Mouse (Mus musculus) forebrain, embryonic 14.5 days (tissue): ENCODE results near the gene Raf1. TPM values are rescaled to one million over a fixed set of nuclear protein-coding genes. Genes with fewer than 3 reads are reported as not detected.
A peak's percentile ranks its signal among the peaks of the same experiment; 100 is the strongest.
"Not testable (repeated sequence)": the region's sequence is repeated elsewhere in the genome, so short reads cannot be mapped to it uniquely, and the experiment has no call there.

Experiments used
- ATAC-seq: fragments of 200-750 bp; cut with Nextera tagmentation; 2 replicates; pipeline ENCODE4 v1.8.0; 2017; ENCODE audit warnings: mild to moderate bottlenecking, moderate library complexity
- DNase-seq: peaks from one replicate; pipeline ENCODE4 v3.0.0-alpha.2; 2015; ENCODE audit warnings: low spot score
- H3K27ac ChIP-seq: fragments of 300-500 bp; sonication (generic); 2 replicates; pipeline ENCODE4 v1.5.1; 2014; ENCODE audit warnings: low read depth, mild to moderate bottlenecking, control low read depth, low read length, moderate library complexity
- H3K27me3 ChIP-seq: fragments of 300-500 bp; sonication (generic); replicated peaks from 2 replicates; pipeline ENCODE4 v1.6.1; 2014; ENCODE audit warnings: low read length, control low read depth, mixed read lengths; ENCODE audit not compliant: control insufficient read depth, insufficient read depth
- H3K36me3 ChIP-seq: fragments of 300-500 bp; sonication (generic); 2 replicates; pipeline ENCODE4 v1.6.1; 2014; ENCODE audit warnings: low read length, control low read depth; ENCODE audit not compliant: control insufficient read depth, insufficient read depth
- H3K4me1 ChIP-seq: fragments of 300-500 bp; sonication (generic); 2 replicates; pipeline ENCODE4 v1.6.1; 2014; ENCODE audit warnings: antibody characterized with exemption, low read length, control low read depth; ENCODE audit not compliant: control insufficient read depth, insufficient read depth
- H3K4me2 ChIP-seq: fragments of 300-500 bp; sonication (generic); 2 replicates; pipeline ENCODE4 v1.6.1; 2014; ENCODE audit warnings: mild to moderate bottlenecking, control low read depth, low read length
- H3K4me3 ChIP-seq: fragments of 300-500 bp; sonication (generic); 2 replicates; pipeline ENCODE4 v1.5.1; 2014; ENCODE audit warnings: low read depth, low read length, control low read depth
- H3K9ac ChIP-seq: fragments of 300-500 bp; sonication (generic); 2 replicates; pipeline ENCODE4 v1.6.1; 2014; ENCODE audit warnings: mild to moderate bottlenecking, low read length, control low read depth, moderate library complexity
- H3K9me3 ChIP-seq: fragments of 300-500 bp; sonication (generic); replicated peaks from 2 replicates; pipeline ENCODE4 v1.6.1; 2016; ENCODE audit warnings: low read length, control low read depth, mixed read lengths; ENCODE audit not compliant: control insufficient read depth
- WGBS: fragments of 180-500 bp; shearing (Covaris S2); extraction: QIAGEN DNeasy Blood & Tissue Kit; methylation state at CpG from one replicate; pipeline ENCODE4 v1.1.7; 2014; 5-methylcytosine and 5-hydroxymethylcytosine counted together
- polyA plus RNA-seq: library from polyadenylated mRNA; unstranded; fragments of >200 nt; fragmentation: Nextera tagmentation; extraction: Ambion mirVana; gene quantifications from 2 replicates; pipeline ENCODE4 v1.2.1, GENCODE M21; 2014

Gene Raf1
- polyA plus RNA-seq, 1 experiment from 2014 or later, result 150 TPM

DNA sequence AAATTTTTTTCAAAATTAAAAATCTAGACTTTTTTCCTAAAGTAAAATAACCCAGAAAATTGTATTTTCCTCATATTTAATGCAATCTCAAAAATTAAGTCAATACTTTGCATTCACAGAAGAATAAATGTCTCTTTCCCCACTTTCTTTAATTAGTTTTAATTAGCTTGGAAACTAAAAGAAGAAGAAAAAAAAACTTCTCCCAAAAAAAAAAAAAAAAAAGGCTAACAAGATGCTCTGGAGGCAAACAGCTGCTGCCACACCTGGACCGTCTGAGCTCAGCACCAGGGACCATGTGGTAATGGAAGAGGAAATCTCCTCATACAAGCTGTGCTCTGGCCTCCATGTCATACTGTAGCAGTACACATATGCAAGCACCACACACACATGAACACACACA is 33.1 kb downstream of the Raf1 start:
- WGBS, result 48% methylated on average over 1 of the region's 1 CpGs
- DNase-seq (peak; percentile 16), ATAC-seq (no peak)
- Histone ChIP-seq H3K9me3 (no peaks in the 10 kb centered on the region), H3K9ac (no peak overlapping the region), H3K27me3 (no peaks in the 10 kb centered on the region), H3K4me2 (no peak overlapping the region), H3K4me1 (peaks cover under 1% of the 10 kb centered on the region; the same call in 1 of the 2 replicates), H3K4me3 (no peak overlapping the region), H3K36me3 (peaks cover 38% of the 10 kb centered on the region), H3K27ac (no peak overlapping the region)

DNA sequence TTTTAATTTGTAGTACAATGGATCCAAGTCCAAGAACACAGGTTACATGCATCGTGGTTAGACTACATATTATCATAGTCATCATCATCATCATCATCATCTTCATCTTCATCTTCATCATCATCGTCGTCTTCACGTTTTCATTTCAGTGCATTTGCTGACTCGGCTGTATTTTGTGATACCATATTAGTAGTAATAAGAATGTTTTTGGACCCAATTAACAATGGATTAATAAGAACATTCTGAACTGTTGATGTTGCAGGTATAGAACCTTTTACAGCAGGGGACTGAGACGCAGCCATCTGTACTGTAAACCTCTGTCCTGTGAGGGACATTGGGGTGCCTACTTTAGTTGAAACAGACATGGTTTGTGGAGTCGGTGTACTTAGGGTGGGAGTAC is 38.2 kb downstream of the Raf1 start:
- H3K27ac ChIP-seq, DNase-seq, ATAC-seq, H3K4me1 ChIP-seq, H3K9me3 ChIP-seq, H3K9ac ChIP-seq, H3K27me3 ChIP-seq, H3K4me3 ChIP-seq, H3K4me2 ChIP-seq: not testable (repeated sequence)
- 96% methylated on average over 7 of the region's 7 CpGs for WGBS
- H3K36me3 ChIP-seq, result peaks cover 70% of the 10 kb centered on the region

GRCm38 (mm10) chr6:115634015-115634414 is 42.4 kb downstream of the Raf1 start:
- Histone ChIP-seq H3K27ac (no peak overlapping the region), H3K36me3 (peaks cover 83% of the 10 kb centered on the region), H3K4me3 (no peak overlapping the region), H3K9ac (no peak overlapping the region), H3K4me2 (no peak overlapping the region), H3K27me3 (no peaks in the 10 kb centered on the region), H3K4me1 (no peaks in the 10 kb centered on the region), H3K9me3 (no peaks in the 10 kb centered on the region)
- ATAC-seq (no peak), DNase-seq (no peak)
- whole genome bisulfite sequencing, result 98% methylated on average over 2 of the region's 2 CpGs

GRCm38 (mm10) chr6:115631056-115631795 is 45.2 kb downstream of the Raf1 start:
- WGBS, result 93% methylated on average over 3 of the region's 3 CpGs
- no peak for DNase-seq

GRCm38 (mm10) chr6:115626121-115626520 is 50.3 kb downstream of the Raf1 start:
- Histone ChIP-seq H3K36me3 (peaks cover 91% of the 10 kb centered on the region), H3K9me3 (no peaks in the 10 kb centered on the region), H3K4me1 (no peaks in the 10 kb centered on the region), H3K4me3 (no peak overlapping the region), H3K4me2 (no peak overlapping the region), H3K27me3 (no peaks in the 10 kb centered on the region), H3K27ac (no peak overlapping the region), H3K9ac (no peak overlapping the region)
- no peak for ATAC-seq
- no peak for DNase-seq
- WGBS, result 93% methylated on average over 5 of the region's 5 CpGs

More at GRCm38 (mm10) chr6:115631056-115631795, 45.2 kb downstream of the Raf1 start:
- H3K9ac ChIP-seq, result no peak overlapping the region
- no peaks in the 10 kb centered on the region for H3K27me3 ChIP-seq
- H3K4me3 ChIP-seq, result no peak overlapping the region
- H3K4me2 ChIP-seq, result no peak overlapping the region
- no peak overlapping the region for H3K27ac ChIP-seq
- no peaks in the 10 kb centered on the region for H3K4me1 ChIP-seq
- H3K9me3 ChIP-seq, result no peaks in the 10 kb centered on the region
- H3K36me3 ChIP-seq, result peaks cover 87% of the 10 kb centered on the region
- no peak for ATAC-seq

DNA sequence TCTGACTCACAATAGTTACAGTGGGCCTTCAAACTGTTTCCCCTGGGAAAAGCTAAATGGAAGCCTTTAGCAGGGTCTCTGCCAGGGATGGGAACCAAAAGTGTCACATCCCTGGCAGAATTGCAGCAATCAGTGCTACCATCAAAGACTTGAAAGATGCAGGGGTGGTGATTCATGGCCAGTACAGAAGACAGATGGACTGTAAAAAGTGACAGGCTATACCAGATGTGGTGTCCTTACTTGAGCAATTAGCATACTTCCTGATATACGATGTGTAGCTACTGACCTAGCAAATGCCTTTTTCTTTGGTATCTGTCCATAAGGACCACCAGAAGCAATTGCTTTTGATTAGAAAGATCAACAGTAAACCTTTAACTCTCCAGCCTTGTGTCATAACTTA is 55.5 kb downstream of the Raf1 start:
- no peak overlapping the region for H3K27ac ChIP-seq
- peaks cover 100% of the 10 kb centered on the region for H3K36me3 ChIP-seq
- no peak overlapping the region for H3K4me3 ChIP-seq
- no peaks in the 10 kb centered on the region for H3K9me3 ChIP-seq
- 86% methylated on average over 1 of the region's 1 CpGs for WGBS
- H3K4me2 ChIP-seq, result no peak overlapping the region
- ATAC-seq, result no peak
- no peaks in the 10 kb centered on the region for H3K27me3 ChIP-seq
- no peaks in the 10 kb centered on the region for H3K4me1 ChIP-seq
- no peak overlapping the region for H3K9ac ChIP-seq
- DNase-seq, result no peak

DNA sequence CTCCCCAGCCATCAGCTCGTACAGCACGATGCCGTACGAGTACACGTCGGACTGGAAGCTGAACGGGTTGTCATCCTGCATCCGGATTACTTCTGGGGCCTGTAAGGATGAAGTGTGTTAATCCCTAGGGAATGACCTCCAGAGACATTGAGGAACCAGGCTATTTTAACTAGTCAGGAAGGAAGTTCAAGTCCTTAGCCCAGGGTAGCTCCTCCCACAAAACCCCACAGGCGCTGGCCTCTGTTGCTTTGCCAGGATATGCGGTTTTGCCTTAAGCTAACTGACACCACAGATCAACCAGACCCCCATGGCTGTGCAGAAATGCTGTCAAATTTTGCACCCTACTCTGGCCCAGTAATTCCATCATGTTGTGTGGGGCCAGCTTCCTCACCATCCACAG is 56.6 kb downstream of the Raf1 start:
- H3K27ac ChIP-seq, result no peak overlapping the region
- H3K36me3 ChIP-seq, result peaks cover 100% of the 10 kb centered on the region
- DNase-seq (no peak), ATAC-seq (no peak)
- no peaks in the 10 kb centered on the region for H3K27me3 ChIP-seq
- H3K4me3 ChIP-seq, result no peak overlapping the region
- no peaks in the 10 kb centered on the region for H3K9me3 ChIP-seq
- H3K4me2 ChIP-seq, result no peak overlapping the region
- WGBS, result 94% methylated on average over 10 of the region's 10 CpGs
- no peaks in the 10 kb centered on the region for H3K4me1 ChIP-seq
- H3K9ac ChIP-seq, result no peak overlapping the region

- 95% methylated on average over 3 of the region's 3 CpGs for WGBS
Observed at GRCm38 (mm10) chr6:115615983-115616382, 60.5 kb downstream of the Raf1 start.

DNA sequence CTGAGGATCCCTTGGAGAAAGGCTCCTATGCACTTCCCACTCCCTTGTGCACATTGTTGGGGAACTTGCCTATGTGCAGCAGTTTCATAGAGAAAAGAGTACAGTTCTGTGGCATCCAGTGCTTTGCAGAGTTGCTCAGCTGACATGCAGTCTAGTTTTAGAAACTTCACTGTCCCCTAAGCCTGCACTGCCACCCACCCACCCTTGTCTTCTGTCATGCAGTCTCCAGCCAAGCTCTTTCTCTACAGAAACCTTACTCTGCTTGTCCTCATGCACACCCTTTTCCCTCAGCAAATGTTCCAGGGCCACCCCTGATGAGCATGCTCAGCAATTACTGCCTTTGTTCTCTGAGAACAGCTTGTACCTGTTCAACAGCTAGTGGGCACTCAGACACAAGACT is 62.6 kb downstream of the Raf1 start:
- no peak for DNase-seq
- no peak for ATAC-seq
- no peak overlapping the region for H3K4me2 ChIP-seq
- no peaks in the 10 kb centered on the region for H3K4me1 ChIP-seq
- H3K27me3 ChIP-seq, result no peaks in the 10 kb centered on the region
- H3K36me3 ChIP-seq, result peaks cover 90% of the 10 kb centered on the region
- no peak overlapping the region for H3K4me3 ChIP-seq
- no peak overlapping the region for H3K9ac ChIP-seq
- H3K27ac ChIP-seq, result no peak overlapping the region
- no peaks in the 10 kb centered on the region for H3K9me3 ChIP-seq

More at GRCm38 (mm10) chr6:115615983-115616382, 60.5 kb downstream of the Raf1 start:
- Histone ChIP-seq H3K36me3 (peaks cover 97% of the 10 kb centered on the region), H3K9ac (no peak overlapping the region), H3K4me3 (no peak overlapping the region), H3K9me3 (no peaks in the 10 kb centered on the region), H3K27me3 (no peaks in the 10 kb centered on the region), H3K4me2 (no peak overlapping the region), H3K4me1 (no peaks in the 10 kb centered on the region), H3K27ac (no peak overlapping the region)
- ATAC-seq (no peak), DNase-seq (no peak)
